Mouse (Mus musculus) cerebellum, postnatal 25 days (tissue): Measurements from ENCODE around the gene Cnksr1.
"Not testable (repeated sequence)": the region's sequence is repeated elsewhere in the genome, so short reads cannot be mapped to it uniquely, and the experiment has no call there.

ENCODE experiments used
- DNase-seq, 2 experiments: peaks; one replicate each; pipeline ENCODE4 v3.0.0; 2021; ENCODE audit warnings: mixed read lengths in 2 of 2

The Cnksr1 gene

GRCm38 (mm10) chr4:134238279-134238651 is at the start of gene Cnksr1:
Gene Cnksr1 (minus strand): TSS chr4:134238399.
- peak; percentile 76 to 89 for DNase-seq

GRCm38 (mm10) chr4:134287575-134288025 is 49.4 kb upstream of the Cnksr1 start, which contains the start of gene Pdik1l:
Gene Pdik1l (minus strand): TSS chr4:134287895.
- DNase-seq = peak; percentile 82 to 86

- peak; percentile 99 for DNase-seq
Observed at GRCm38 (mm10) chr4:134287168-134287564, 49.0 kb upstream of the Cnksr1 start.

- DNase-seq = no peak
Observed at GRCm38 (mm10) chr4:134286226-134287167, 48.3 kb upstream of the Cnksr1 start.

GRCm38 (mm10) chr4:134284942-134285341 is 46.7 kb upstream of the Cnksr1 start:
- no peak for DNase-seq

GRCm38 (mm10) chr4:134273417-134274345 is 35.5 kb upstream of the Cnksr1 start:
- DNase-seq = no peak

GRCm38 (mm10) chr4:134272731-134273416 is 34.7 kb upstream of the Cnksr1 start:
- no peak for DNase-seq

- no peak for DNase-seq
Observed at GRCm38 (mm10) chr4:134271979-134272378, 33.8 kb upstream of the Cnksr1 start.

GRCm38 (mm10) chr4:134269622-134270021 is 31.4 kb upstream of the Cnksr1 start:
- not testable (repeated sequence) for DNase-seq

GRCm38 (mm10) chr4:134268102-134268655 is 30.0 kb upstream of the Cnksr1 start:
- no peak for DNase-seq

- no peak for DNase-seq
Observed at GRCm38 (mm10) chr4:134265860-134266585, 27.8 kb upstream of the Cnksr1 start.

- peak; percentile 42 to 68 for DNase-seq
Observed at GRCm38 (mm10) chr4:134263191-134263590, 25.0 kb upstream of the Cnksr1 start.

- DNase-seq = no peak
Observed at GRCm38 (mm10) chr4:134258354-134258753, 20.2 kb upstream of the Cnksr1 start.

- DNase-seq = no peak
Observed at GRCm38 (mm10) chr4:134257198-134258009, 19.2 kb upstream of the Cnksr1 start.

- DNase-seq = no peak
Observed at GRCm38 (mm10) chr4:134256407-134257197, 18.4 kb upstream of the Cnksr1 start.

GRCm38 (mm10) chr4:134255854-134256253 is 17.7 kb upstream of the Cnksr1 start:
- no peak for DNase-seq

GRCm38 (mm10) chr4:134254835-134255234 is 16.6 kb upstream of the Cnksr1 start:
- no peak for DNase-seq

GRCm38 (mm10) chr4:134253722-134254324 is 15.6 kb upstream of the Cnksr1 start, which contains the start of gene Grrp1:
Gene Grrp1 (minus strand): TSS chr4:134254106.
- no peak for DNase-seq
